Mouse (Mus musculus) midbrain, postnatal 0 days (tissue): ENCODE measurements around the gene Igfbp2. TPM values are rescaled to one million over a fixed set of nuclear protein-coding genes. Genes with fewer than 3 reads are reported as not detected.

Experiments used
- ATAC-seq: fragments of 200-750 bp; cut with Nextera tagmentation; 2 replicates; pipeline ENCODE4 v1.8.0; 2017; ENCODE audit warnings: moderate number of reproducible peaks, mild to moderate bottlenecking, moderate TSS enrichment, moderate library complexity; ENCODE audit not compliant: low FRiP score
- DNase-seq: peaks from one replicate; pipeline ENCODE4 v3.0.0-alpha.2; 2015; ENCODE audit warnings: low spot score
- H3K27ac ChIP-seq: fragments of 300-500 bp; sonication (generic); 2 replicates; pipeline ENCODE4 v1.5.1; 2014; ENCODE audit warnings: low read depth, mild to moderate bottlenecking, low read length, mixed read lengths
- H3K27me3 ChIP-seq: fragments of 300-500 bp; sonication (generic); 2 replicates; pipeline ENCODE4 v1.6.1; 2014; ENCODE audit warnings: low read length, control low read depth, mixed read lengths; ENCODE audit not compliant: insufficient read depth
- H3K36me3 ChIP-seq: fragments of 300-500 bp; sonication (generic); 2 replicates; pipeline ENCODE4 v1.6.1; 2014; ENCODE audit warnings: low read length, control low read depth, mixed read lengths; ENCODE audit not compliant: insufficient read depth
- H3K4me1 ChIP-seq: fragments of 300-500 bp; sonication (generic); 2 replicates; pipeline ENCODE4 v1.6.1; 2014; ENCODE audit warnings: mild to moderate bottlenecking, control low read depth, antibody characterized with exemption, low read length, mixed read lengths; ENCODE audit not compliant: insufficient read depth
- H3K4me2 ChIP-seq: fragments of 300-500 bp; sonication (generic); 2 replicates; pipeline ENCODE4 v1.6.1; 2014; ENCODE audit warnings: low read depth, mild to moderate bottlenecking, low read length, mixed read lengths; ENCODE audit not compliant: poor library complexity, severe bottlenecking
- H3K4me3 ChIP-seq: fragments of 300-500 bp; sonication (generic); 2 replicates; pipeline ENCODE4 v1.5.1; 2014; ENCODE audit warnings: low read depth, mild to moderate bottlenecking, low read length, moderate library complexity
- H3K9ac ChIP-seq: fragments of 300-500 bp; sonication (generic); replicated peaks from 2 replicates; pipeline ENCODE4 v1.6.1; 2014; ENCODE audit warnings: mild to moderate bottlenecking, low read length, moderate library complexity, mixed read lengths; ENCODE audit not compliant: poor library complexity, severe bottlenecking
- H3K9me3 ChIP-seq: fragments of 300-500 bp; sonication (generic); 2 replicates; pipeline ENCODE4 v1.6.1; 2016; ENCODE audit warnings: low read length, control low read depth
- CTCF ChIP-seq: IDR thresholded peaks from 2 replicates; pipeline ENCODE4 v1.5.1; 2016; ENCODE audit warnings: antibody characterized with exemption, mild to moderate bottlenecking
- WGBS: fragments of 180-500 bp; shearing (Covaris S2); extraction: QIAGEN DNeasy Blood & Tissue Kit; methylation state at CpG from one replicate; pipeline ENCODE4 v1.1.7; 2014; 5-methylcytosine and 5-hydroxymethylcytosine counted together
- polyA plus RNA-seq: library from polyadenylated mRNA; unstranded; fragments of >200 nt; fragmentation: Nextera tagmentation; extraction: Ambion mirVana; gene quantifications from 2 replicates; pipeline ENCODE4 v1.2.1, GENCODE M21; 2015
- total RNA-seq: library from RNA; depleted of rRNA; stranded (reverse); fragments of >200 nt; gene quantifications from 2 replicates; pipeline ENCODE4 v1.2.3, GENCODE M21; 2014

Igfbp2 gene
- total and polyA plus RNA-seq, 2 experiments from 2014 or later = 272 to 450 TPM

DNA sequence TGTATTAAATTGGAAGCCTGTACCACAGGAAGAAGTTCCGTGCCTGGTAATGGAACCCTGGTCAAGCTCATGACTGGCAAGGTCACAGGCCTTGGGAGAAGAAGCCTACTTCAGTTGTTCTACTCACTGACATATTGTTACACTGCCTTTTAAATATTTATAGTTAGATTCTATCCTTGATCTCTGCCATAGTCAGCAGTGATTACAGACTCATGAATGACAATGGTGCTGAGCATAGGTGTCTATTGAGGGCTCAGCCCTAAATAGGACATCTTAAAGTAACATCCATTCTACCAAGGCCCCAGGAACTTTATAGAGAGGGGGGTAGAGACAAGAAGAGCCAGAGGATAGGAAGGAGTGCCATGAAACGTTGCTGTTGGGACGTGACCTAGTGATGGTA is 13.2 kb upstream of the Igfbp2 start:
- no peak for DNase-seq
- Histone ChIP-seq H3K9ac (no peak overlapping the region), H3K4me3 (no peak overlapping the region), H3K27me3 (no peaks in the 10 kb centered on the region), H3K4me1 (no peaks in the 10 kb centered on the region), H3K27ac (no peak overlapping the region), H3K4me2 (no peak overlapping the region), H3K9me3 (0 out of 2 replicates have a peak, but pooled peaks cover 6% of the 10 kb centered on the region), H3K36me3 (no peaks in the 10 kb centered on the region)
- WGBS = 95% methylated on average over 3 of the region's 3 CpGs
- no peak for TF ChIP-seq CTCF
- ATAC-seq = no peak

- DNase-seq (no peak), ATAC-seq (no peak)
- H3K4me3 ChIP-seq = no peak overlapping the region
- H3K4me2 ChIP-seq = no peak overlapping the region
- peak overlapping the region; percentile 26; the same call in 1 of the 2 replicates for H3K27ac ChIP-seq
- no peaks in the 10 kb centered on the region for H3K27me3 ChIP-seq
- 47% methylated on average over 5 of the region's 5 CpGs for WGBS
- TF ChIP-seq CTCF = no peak
- no peaks in the 10 kb centered on the region for H3K4me1 ChIP-seq
- 0 out of 2 replicates have a peak, but pooled peaks cover 6% of the 10 kb centered on the region for H3K9me3 ChIP-seq
- no peaks in the 10 kb centered on the region for H3K36me3 ChIP-seq
- H3K9ac ChIP-seq = no peak overlapping the region
Measured at GRCm38 (mm10) chr1:72813089-72813638, 11.1 kb upstream of the Igfbp2 start.

DNA sequence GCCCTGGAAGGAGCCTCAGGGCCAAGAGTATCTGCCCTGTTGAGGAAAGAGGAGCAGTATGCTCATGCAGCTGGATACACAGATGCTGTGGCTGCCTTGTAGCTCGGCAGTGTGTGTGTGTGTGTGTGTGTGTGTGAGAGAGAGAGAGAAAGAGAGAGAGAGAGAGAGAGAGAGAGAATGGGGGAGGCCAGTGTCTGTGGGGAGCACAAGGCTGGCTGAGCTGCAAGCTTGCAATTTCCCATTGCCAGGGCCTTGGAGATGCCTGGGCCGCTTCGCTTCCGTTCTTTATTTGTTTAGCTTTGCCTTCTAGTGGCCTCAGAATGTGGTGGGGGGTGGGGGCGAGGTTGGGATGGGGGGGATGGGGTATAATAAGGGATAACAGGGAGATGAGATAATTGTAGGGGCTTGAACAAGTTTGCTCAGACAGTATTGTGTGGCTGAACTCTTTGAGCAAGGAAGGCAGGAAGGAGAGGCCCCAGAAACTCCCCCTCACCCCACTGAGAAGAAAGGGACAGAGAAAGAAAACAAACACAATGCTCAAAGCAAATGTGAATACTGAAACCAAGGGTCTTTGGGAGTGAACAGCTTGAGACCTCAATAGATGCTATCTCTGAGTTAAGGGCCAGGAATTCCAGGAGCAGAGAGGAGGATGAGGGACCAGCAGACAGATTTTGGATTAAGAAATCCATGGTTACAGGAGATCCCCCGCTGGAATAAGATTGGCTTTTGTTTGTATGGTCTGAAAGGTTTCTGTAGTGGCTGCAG is 10.5 kb upstream of the Igfbp2 start:
- 8% methylated on average over 6 of the region's 6 CpGs for WGBS
- Histone ChIP-seq H3K4me2 (no peak overlapping the region), H3K27me3 (no peaks in the 10 kb centered on the region), H3K4me1 (no peaks in the 10 kb centered on the region), H3K4me3 (no peak overlapping the region), H3K9me3 (0 out of 2 replicates have a peak, but pooled peaks cover 6% of the 10 kb centered on the region), H3K36me3 (no peaks in the 10 kb centered on the region), H3K9ac (no peak overlapping the region), H3K27ac (peak overlapping the region; percentile 26; the same call in 1 of the 2 replicates)
- DNase-seq (no peak), ATAC-seq (0 out of 2 replicates have a peak, but pooled peaks have one; percentile 62)
- TF ChIP-seq CTCF = no peak

DNA sequence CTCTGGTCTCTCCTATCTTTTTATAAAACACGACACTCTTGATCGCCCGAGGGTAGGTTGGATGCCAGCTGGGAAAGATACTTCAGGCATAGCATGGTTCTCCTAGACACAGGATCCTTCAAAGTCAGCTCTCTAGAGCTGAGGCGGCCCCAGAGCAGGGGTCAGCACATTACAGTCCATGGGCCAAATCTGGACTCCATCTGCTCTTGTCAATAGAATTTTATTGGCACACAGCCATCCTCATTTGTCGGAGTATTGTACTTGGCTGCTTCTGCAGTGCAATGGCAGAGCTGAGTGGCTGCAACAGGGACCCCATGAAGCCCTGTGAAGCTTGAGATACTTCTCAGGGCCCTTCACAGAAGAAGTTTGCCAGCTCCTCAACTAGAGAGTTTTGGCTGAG is 9.1 kb upstream of the Igfbp2 start:
- 0 out of 2 replicates have a peak, but pooled peaks cover 6% of the 10 kb centered on the region for H3K9me3 ChIP-seq
- H3K4me3 ChIP-seq = no peak overlapping the region
- H3K9ac ChIP-seq = no peak overlapping the region
- ATAC-seq = no peak
- no peak overlapping the region for H3K4me2 ChIP-seq
- H3K27me3 ChIP-seq = no peaks in the 10 kb centered on the region
- no peak for TF ChIP-seq CTCF
- WGBS = 48% methylated on average over 5 of the region's 5 CpGs
- H3K36me3 ChIP-seq = no peaks in the 10 kb centered on the region
- H3K4me1 ChIP-seq = no peaks in the 10 kb centered on the region
- peak; percentile 63 for DNase-seq
- H3K27ac ChIP-seq = no peak overlapping the region

DNA sequence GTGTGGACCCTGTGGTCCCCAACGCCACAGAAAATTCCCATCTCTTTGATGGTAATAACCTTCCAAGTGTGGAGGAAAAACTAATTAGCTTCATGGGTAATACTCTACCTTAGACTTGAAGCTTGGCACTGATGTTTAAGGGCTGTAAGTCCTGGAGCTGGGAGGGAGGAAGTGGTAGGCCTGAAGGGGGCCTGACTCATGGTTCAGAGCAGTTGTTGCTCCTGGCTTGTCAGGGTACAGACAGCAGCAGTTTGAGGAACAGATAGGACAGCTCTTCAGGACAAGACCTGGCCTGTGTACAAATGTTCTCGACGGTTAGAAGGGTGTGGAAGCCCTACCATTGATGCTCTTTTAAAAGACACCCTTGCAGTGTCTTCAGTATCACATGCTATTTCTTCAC is 8.7 kb upstream of the Igfbp2 start:
- Histone ChIP-seq H3K9ac (no peak overlapping the region), H3K4me1 (no peaks in the 10 kb centered on the region), H3K4me3 (no peak overlapping the region), H3K27me3 (no peaks in the 10 kb centered on the region), H3K4me2 (no peak overlapping the region), H3K9me3 (0 out of 2 replicates have a peak, but pooled peaks cover 6% of the 10 kb centered on the region), H3K36me3 (no peaks in the 10 kb centered on the region), H3K27ac (no peak overlapping the region)
- 93% methylated on average over 3 of the region's 3 CpGs for WGBS
- TF ChIP-seq CTCF = no peak
- ATAC-seq (no peak), DNase-seq (no peak)

- DNase-seq (no peak), ATAC-seq (no peak)
- H3K36me3 ChIP-seq = no peaks in the 10 kb centered on the region
- H3K27ac ChIP-seq = no peak overlapping the region
- WGBS = 88% methylated on average over 6 of the region's 6 CpGs
- TF ChIP-seq CTCF = no peak
- H3K4me3 ChIP-seq = no peak overlapping the region
- no peak overlapping the region for H3K4me2 ChIP-seq
- H3K27me3 ChIP-seq = no peaks in the 10 kb centered on the region
- no peak overlapping the region for H3K9ac ChIP-seq
- no peaks in the 10 kb centered on the region for H3K4me1 ChIP-seq
- no peaks in the 10 kb centered on the region for H3K9me3 ChIP-seq
Measured at GRCm38 (mm10) chr1:72819995-72820394, 4.3 kb upstream of the Igfbp2 start.
